Mouse (Mus musculus): Measurements from ENCODE around the gene Heatr5b.

- TF ChIP-seq POLR2A (IDR thresholded peaks at IDR 0.05; ENCODE audit: borderline replicate concordance, extremely low read depth, insufficient read depth, insufficient read length, poor library complexity, severe bottlenecking): no peak
- no peak for TF ChIP-seq CTCF (IDR thresholded peaks at IDR 0.05; ENCODE audit: borderline replicate concordance, extremely low read depth, insufficient read depth, insufficient read length)
Observed at GRCm38 (mm10) chr17:78710258-78710657, 124.9 kb downstream of the Heatr5b start.

All from brain, embryonic 14.5 days (tissue).